Mouse (Mus musculus) splenic B cell, adult 2 months (primary cell): ENCODE data around the gene Ssmem1.

Source experiments
- DNase-seq: peaks from one replicate; pipeline ENCODE4 v3.0.0-alpha.2; 2011; ENCODE audit warnings: low read depth, low spot score
- H3K27me3 ChIP-seq: 2 replicates; pipeline ENCODE4 v1.6.1; 2012; ENCODE audit warnings: mild to moderate bottlenecking, low read length, moderate library complexity, mixed read lengths; ENCODE audit not compliant: control insufficient read depth, poor library complexity, insufficient read depth, severe bottlenecking
- H3K36me3 ChIP-seq: 2 replicates; pipeline ENCODE4 v1.6.1; 2012; ENCODE audit warnings: mild to moderate bottlenecking, low read length, moderate library complexity, mixed read lengths; ENCODE audit not compliant: control insufficient read depth, poor library complexity, insufficient read depth, severe bottlenecking

Ssmem1 gene

DNA sequence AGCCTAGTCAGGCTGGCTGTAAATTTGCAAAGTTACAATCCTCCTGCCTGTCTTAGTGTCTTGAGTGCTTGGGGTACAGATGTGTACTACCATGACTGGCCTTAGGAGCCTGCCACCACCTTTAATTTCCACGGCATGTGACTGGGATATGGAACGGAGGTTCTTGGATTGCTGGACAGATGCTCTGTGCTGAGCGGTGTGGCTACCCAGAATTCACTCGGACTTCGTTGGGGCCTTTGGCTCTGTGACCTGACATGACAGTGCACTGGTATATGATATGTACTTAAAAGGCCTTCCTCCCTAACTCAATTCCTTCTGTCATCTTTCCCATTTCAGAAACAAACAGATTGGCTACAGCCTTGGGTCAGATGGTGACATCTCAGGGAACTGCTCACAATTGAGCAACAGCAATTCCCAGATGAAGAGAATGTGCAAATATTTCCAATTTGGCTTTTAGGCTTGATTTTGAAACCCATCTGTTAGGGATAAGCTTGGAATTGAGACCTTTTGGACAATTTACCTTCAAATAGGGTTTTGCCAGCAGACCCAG lies 45.0 kb downstream of the Ssmem1 start:
- no peaks in the 10 kb centered on the region for H3K36me3 ChIP-seq
- no peaks in the 10 kb centered on the region for H3K27me3 ChIP-seq
- DNase-seq, result no peak

DNA sequence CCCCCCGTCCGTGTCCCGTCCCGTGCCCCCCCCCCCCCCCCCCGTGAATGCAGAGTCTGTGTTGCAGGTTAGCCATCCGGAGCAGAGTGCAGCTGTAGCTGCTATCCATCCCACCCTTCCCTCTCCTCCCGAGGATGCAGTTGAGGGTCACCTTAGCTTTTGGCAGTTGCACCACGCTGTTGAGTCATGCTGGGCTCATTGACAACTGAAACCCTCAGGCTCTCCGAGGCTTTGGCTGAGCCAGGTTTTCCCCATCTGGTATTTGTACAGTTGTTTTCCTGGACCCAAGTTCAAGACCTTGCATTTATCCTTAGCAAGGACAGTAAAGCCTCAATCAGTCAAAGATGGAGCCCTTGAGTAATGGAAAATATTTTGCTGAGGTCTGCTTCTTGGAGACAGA lies 46.4 kb downstream of the Ssmem1 start:
- H3K36me3 ChIP-seq, result no peaks in the 10 kb centered on the region

DNA sequence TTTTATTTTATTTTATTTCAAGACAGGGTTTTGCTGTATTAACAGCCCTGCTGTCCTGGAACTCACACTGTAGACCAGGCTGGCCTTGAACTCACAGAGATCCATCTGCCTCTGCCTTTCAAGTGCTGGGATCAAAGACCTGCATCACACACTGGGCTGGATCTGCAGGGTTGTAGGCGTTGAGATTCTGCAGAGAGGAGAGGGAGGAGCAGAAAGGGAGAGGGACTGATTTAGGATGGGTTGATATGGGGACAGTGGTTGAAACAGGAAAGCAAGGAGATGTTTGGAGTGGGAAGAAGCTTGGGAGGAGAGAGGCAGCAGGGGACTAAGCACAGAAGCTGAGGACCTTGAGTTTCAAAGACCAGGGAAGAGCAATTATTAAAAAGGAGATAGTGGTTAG lies 50.1 kb downstream of the Ssmem1 start:
- Histone ChIP-seq H3K36me3 (no peaks in the 10 kb centered on the region), H3K27me3 (no peaks in the 10 kb centered on the region)
- no peak for DNase-seq

More for the DNA sequence above, 46.4 kb downstream of the Ssmem1 start:
- no peaks in the 10 kb centered on the region for H3K27me3 ChIP-seq
- DNase-seq, result no peak

- H3K36me3 ChIP-seq, result no peaks in the 10 kb centered on the region
- H3K27me3 ChIP-seq, result no peaks in the 10 kb centered on the region
- DNase-seq, result no peak
These were observed 52.5 kb downstream of the Ssmem1 start for GRCm38 (mm10) chr6:30562132-30562531.

DNA sequence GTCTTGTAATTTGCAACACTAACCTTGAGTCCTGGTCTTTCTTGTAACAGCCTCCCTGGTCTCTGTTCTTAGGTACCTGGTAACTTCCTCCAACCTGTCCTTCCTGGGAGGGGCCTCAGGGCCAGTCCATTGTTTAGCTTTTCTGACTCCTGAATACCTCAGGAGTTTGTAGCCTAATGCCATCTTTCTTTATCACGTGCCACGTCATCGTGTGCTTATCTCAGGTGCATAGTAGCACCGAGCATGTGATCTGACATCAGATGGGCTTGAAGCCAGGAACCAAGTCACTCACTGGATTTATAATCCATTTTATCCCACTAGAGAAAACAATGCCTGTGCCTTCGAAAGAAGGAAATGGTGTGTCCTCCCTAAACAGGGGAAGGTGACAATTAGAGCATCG lies 53.9 kb downstream of the Ssmem1 start:
- H3K36me3 ChIP-seq, result no peaks in the 10 kb centered on the region
- H3K27me3 ChIP-seq, result no peaks in the 10 kb centered on the region
- no peak for DNase-seq

DNA sequence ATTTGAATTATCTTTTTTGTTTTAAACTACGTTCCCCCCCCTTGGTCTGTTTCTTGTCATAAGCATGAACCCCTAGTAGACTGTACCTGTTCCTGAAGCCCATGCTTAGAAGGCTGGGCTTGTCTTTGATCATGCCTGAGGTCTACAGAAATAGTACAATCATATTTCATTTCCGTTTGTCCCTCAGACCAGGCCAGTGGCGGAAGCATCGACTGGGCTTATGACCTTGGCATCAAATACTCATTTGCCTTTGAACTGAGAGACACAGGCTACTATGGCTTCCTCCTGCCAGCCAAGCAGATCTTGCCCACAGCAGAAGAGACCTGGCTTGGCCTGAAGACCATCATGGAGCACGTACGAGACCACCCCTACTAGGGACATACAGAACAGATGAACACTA lies 54.4 kb downstream of the Ssmem1 start:
- no peaks in the 10 kb centered on the region for H3K36me3 ChIP-seq
- no peaks in the 10 kb centered on the region for H3K27me3 ChIP-seq
- no peak for DNase-seq

DNA sequence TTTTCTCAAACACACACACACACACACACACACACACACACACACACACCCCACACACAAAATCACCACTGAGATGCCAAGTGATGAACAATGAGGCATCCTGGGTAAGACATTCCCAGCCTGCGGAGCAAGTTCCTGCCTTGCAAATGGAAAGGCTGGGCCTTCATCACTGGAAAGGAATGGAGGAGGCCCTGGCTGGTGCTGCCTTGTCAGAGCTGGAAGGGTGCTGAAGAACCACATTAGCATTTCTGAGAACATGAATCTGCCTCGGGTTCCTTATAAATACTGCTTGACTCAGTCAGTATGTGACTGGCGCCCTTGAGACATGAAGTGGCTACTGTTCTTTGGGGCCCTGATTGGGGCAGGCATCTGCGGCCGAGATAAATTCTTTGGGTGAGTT lies 58.4 kb downstream of the Ssmem1 start, which contains the start of gene Cpa4:
Cpa4 (plus strand) TSS at position 301 of the 400 bp plus-strand sequence.
- DNase-seq, result no peak
- Histone ChIP-seq H3K27me3 (no peaks in the 10 kb centered on the region), H3K36me3 (no peaks in the 10 kb centered on the region)

- no peak for DNase-seq
- Histone ChIP-seq H3K36me3 (no peaks in the 10 kb centered on the region), H3K27me3 (no peaks in the 10 kb centered on the region)
These were observed 59.7 kb downstream of the Ssmem1 start for GRCm38 (mm10) chr6:30569331-30569730.
